Comparison of ENCODE assay signal across 9 mouse cellular contexts in the genomic region with DNA sequence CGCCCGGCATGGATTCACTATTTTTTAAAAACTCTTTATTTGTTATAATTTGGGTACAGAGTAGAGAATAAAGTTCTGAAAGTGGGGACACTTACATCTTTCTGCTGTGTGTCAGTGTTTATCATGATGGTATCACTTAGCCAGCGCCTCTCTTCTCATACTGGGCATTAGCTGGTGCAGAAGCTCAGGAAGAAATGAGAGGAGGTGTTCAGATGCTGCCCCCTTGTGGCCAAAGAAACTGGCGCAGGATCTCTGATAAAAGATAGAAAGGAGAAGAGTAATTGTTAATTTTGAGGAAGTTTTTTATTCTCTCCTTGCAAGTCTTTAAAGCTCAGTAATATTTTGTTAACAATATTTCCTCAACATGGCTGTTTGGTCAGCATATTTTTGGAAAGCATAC. TPM values are rescaled to one million over a fixed set of nuclear protein-coding genes. Genes with fewer than 3 reads are reported as not detected.
DNase-seq lines count a peak whose midpoint lies in the region; ATAC-seq and TF ChIP-seq lines count a peak whose summit lies in the region.
"Had no signal": no experiment of that assay in that cellular context is flagged by ENCODE, and none has a peak within 500 bp of the region (broad histone marks: within the 10 kb centered on the region; RNA-seq: fewer than 3 reads in every experiment).

No protein-coding gene starts in this region.

- H3K27ac ChIP-seq in liver, embryonic 12.5 days = no peak overlapping the region
- no peak overlapping the region for H3K27ac ChIP-seq in embryonic facial prominence, embryonic 10.5 days (replicated peaks)
- H3K27ac ChIP-seq in midbrain, postnatal 0 days (ENCODE audit: low read depth, low read length) = no peak overlapping the region

- H3K4me2 ChIP-seq in liver, embryonic 12.5 days = no peak overlapping the region
- H3K4me2 ChIP-seq in midbrain, postnatal 0 days (ENCODE audit: low read depth, low read length, poor library complexity, severe bottlenecking) = no peak overlapping the region

- no peaks in the 10 kb centered on the region for H3K4me1 ChIP-seq in liver, embryonic 12.5 days
- no peaks in the 10 kb centered on the region for H3K4me1 ChIP-seq in embryonic facial prominence, embryonic 10.5 days
- no peaks in the 10 kb centered on the region for H3K4me1 ChIP-seq in midbrain, postnatal 0 days (ENCODE audit: insufficient read depth, low read length)

- DNase-seq in liver = peak; percentile 47
- DNase-seq in adrenal gland, postnatal 36 days = peak; percentile 37 to 52
- peak; percentile 66 for DNase-seq in embryonic facial prominence, embryonic 10.5 days (ENCODE audit: low spot score)
- DNase-seq in left cerebral cortex, postnatal 36 days (ENCODE audit: low spot score in 2 of 2) = peak; percentile 29 to 68
- peak; percentile 67 for DNase-seq in midbrain, postnatal 0 days (ENCODE audit: low spot score)
- DNase-seq in thymus, postnatal 10 days (ENCODE audit: low spot score in 2 of 2) = peak; percentile 10 to 67

- H3K9me3 ChIP-seq in liver, embryonic 12.5 days (replicated peaks) = no peaks in the 10 kb centered on the region
- no peaks in the 10 kb centered on the region for H3K9me3 ChIP-seq in embryonic facial prominence, embryonic 10.5 days
- H3K9me3 ChIP-seq in midbrain, postnatal 0 days (ENCODE audit: low read length) = no peaks in the 10 kb centered on the region

- H3K9ac ChIP-seq in liver, embryonic 12.5 days = no peak overlapping the region
- no peak overlapping the region for H3K9ac ChIP-seq in midbrain, postnatal 0 days (replicated peaks; ENCODE audit: low read length, poor library complexity, severe bottlenecking)

- no peak for ATAC-seq in liver, embryonic 12.5 days
- ATAC-seq in inflammation-experienced regulatory T-cells, adult 6 months = peak; percentile 63
- 0 out of 2 replicates have a peak, but pooled peaks have one; percentile 48 for ATAC-seq in midbrain, postnatal 0 days (ENCODE audit: low FRiP score)

- peak; percentile 85 for TF ChIP-seq CTCF in midbrain, postnatal 0 days (IDR thresholded peaks at IDR 0.05)

- intact Hi-C loops in left cerebral cortex, postnatal 36 days (cut with DNase I) = no loop called here

- no peaks in the 10 kb centered on the region for H3K36me3 ChIP-seq in liver, embryonic 12.5 days
- no peaks in the 10 kb centered on the region for H3K36me3 ChIP-seq in embryonic facial prominence, embryonic 10.5 days (replicated peaks)
- H3K36me3 ChIP-seq in midbrain, postnatal 0 days (ENCODE audit: insufficient read depth, low read length) = no peaks in the 10 kb centered on the region

- H3K27me3 ChIP-seq in liver, embryonic 12.5 days (replicated peaks) = no peaks in the 10 kb centered on the region
- H3K27me3 ChIP-seq in embryonic facial prominence, embryonic 10.5 days (replicated peaks; ENCODE audit: low read depth, poor library complexity, severe bottlenecking) = no peaks in the 10 kb centered on the region
- no peaks in the 10 kb centered on the region for H3K27me3 ChIP-seq in midbrain, postnatal 0 days (ENCODE audit: insufficient read depth, low read length)

- 34% methylated on average over 4 of the region's 4 CpGs for WGBS in liver, embryonic 12.5 days (ENCODE audit: insufficient replicate concordance)
- WGBS in embryonic facial prominence, embryonic 10.5 days = 51% methylated on average over 4 of the region's 4 CpGs
- WGBS in midbrain, postnatal 0 days = 43% methylated on average over 4 of the region's 4 CpGs

- H3K4me3 ChIP-seq in liver, embryonic 12.5 days = no peak overlapping the region
- H3K4me3 ChIP-seq in embryonic facial prominence, embryonic 10.5 days = no peak overlapping the region
- H3K4me3 ChIP-seq in midbrain, postnatal 0 days (ENCODE audit: low read depth, low read length) = no peak overlapping the region

RNA-seq across cellular contexts. Expression of gene 2310057J18Rik, which starts 31.0 kb away (rescaled TPM):
- not detected in 2 replicates for polyA plus RNA-seq in liver, embryonic 12.5 days (2016; fragmentation: Nextera tagmentation; extraction: Ambion mirVana)
- not detected for total RNA-seq in adrenal gland, postnatal 36 days (2021)
- not detected in 2 replicates for polyA plus RNA-seq in embryonic facial prominence, embryonic 10.5 days (2016; fragmentation: Nextera tagmentation; extraction: Ambion mirVana)
- polyA plus RNA-seq in inflammation-experienced regulatory T-cells, adult 6 months (2017; shearing (Covaris generic)) = not detected
- not detected for total RNA-seq in left cerebral cortex, postnatal 36 days (2021)
- not detected in 2 replicates for total RNA-seq in midbrain, postnatal 0 days (2014; rRNA removed)
- polyA plus RNA-seq in midbrain, postnatal 0 days (2015; fragmentation: Nextera tagmentation; extraction: Ambion mirVana) = not detected in 2 replicates
- polyA plus RNA-seq: stomach, embryonic 14.5 days had no signal
